Mouse (Mus musculus) gastrocnemius, postnatal 4 days (tissue): ENCODE data around the gene Stpg2. TPM values are rescaled to one million over a fixed set of nuclear protein-coding genes. Genes with fewer than 3 reads are reported as not detected.

Experiments
- DNase-seq, 2 experiments: peaks; one replicate each; pipeline ENCODE4 v3.0.0; 2021 to 2022; ENCODE audit warnings: low spot score in 2 of 2, mixed read lengths in 2 of 2
- total RNA-seq, 2 experiments: library from RNA; stranded (reverse); gene quantifications; 2 replicates each; pipeline ENCODE4 v1.2.3; 2021

The Stpg2 gene
- total RNA-seq, 2 experiments from 2014 or later, result not detected

DNA sequence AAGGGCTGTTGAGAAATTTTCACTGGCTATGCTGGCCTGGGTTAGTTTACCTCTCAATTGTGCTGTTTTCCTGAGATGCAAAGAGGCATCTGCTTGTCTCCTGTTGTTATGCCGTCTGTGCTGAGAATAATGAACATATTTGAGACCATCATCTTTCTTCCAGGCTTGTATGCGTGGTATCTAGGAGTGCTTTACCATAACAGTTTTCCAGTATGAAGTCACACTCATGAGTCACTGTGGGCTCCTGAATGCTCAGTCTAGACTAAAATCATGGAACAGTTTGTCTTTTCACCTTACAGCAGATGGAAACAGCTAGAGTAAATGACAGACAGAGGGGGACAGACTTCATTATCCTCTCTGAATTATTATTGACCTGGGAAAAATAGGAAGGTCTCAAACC lies 527.7 kb downstream of the Stpg2 start:
- DNase-seq, result no peak

- no peak for DNase-seq
Observed at GRCm38 (mm10) chr3:139739388-139739787, 533.9 kb downstream of the Stpg2 start.

Other genes with a start within 250 kb of the Stpg2 start
- gene Rap1gds1, start 130.5 kb upstream of the Stpg2 start, total RNA-seq, result 10 to 100 TPM; 33.7 to 41.3 TPM